Mouse (Mus musculus) hematopoietic multipotent progenitor cell, adult 10-12 weeks (in vitro differentiated cells): ENCODE measurements around the gene Klra2. TPM values are rescaled to one million over a fixed set of nuclear protein-coding genes. Genes with fewer than 3 reads are reported as not detected.

ENCODE experiments used
- polyA plus RNA-seq: library from polyadenylated mRNA; stranded (reverse); fragments of >175 nt; gene quantifications from 2 replicates; pipeline ENCODE4 v1.2.3, GENCODE M21; 2012; ENCODE audit warnings: low replicate concordance

The Klra2 gene
- polyA plus RNA-seq: 0.42 and 0.56 TPM in 2 replicates

DNA sequence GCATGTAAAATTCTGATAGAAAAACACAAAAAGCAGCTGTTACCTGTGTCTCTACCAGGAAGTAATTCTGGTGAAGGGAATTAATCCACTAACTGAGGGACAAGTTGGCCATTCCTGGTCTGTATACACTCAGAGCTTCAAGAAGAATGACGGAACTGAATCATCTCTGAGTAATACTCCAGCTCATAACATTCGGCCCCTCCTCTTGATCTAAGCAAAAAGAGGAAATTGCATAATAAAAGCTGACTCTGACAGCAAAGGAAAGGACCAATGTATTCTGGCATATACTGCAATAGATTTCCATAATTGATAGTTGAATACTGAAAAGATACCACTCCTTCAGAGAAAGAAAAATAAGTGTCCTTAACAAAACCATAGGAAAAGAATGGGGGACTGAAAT is at the start of gene Klra2:
Klra2 (minus strand) TSS at position 157 of the 400 bp plus-strand sequence.

DNA sequence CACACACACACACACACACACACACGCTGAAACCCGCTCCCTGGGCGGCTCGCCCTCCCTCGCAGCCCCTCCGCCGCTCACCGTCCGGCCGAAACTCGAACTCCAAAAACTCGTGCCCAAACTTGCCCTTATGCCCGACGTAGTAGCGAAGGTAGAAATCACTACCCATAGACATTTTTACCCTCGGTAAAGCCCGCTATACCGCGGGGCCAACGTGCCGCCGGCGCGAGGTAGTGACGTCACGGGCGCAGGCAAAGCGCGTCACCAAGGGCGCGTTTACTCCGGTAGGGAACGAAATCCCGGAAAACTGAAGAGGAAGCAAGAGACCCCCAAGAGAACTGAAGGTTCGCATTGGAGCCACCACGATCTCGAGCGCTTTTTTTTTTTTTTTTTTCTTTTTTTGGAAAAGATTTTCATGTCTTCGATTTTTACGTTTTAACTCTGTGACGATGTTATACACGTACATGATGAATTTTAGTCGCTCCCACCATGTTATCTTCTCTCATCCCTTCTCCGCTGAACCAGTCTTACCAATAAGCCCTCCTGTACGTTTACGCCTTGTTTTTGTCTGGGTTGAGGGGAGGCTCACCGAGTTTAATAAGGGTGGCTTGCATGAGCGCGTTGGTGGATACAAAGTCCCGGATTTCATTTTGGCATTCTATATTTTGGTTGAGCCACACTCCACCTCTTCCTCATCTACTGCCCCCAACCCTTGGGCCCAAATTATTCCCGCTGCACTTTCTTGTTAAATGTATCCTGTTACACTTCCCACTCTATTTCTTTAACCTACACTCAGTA is 46.0 kb upstream of the Klra2 start, which contains the start of gene Magohb:
Magohb (minus strand) TSS at position 254 of the 798 bp plus-strand sequence.

Other genes starting within 250 kb of the Klra2 start
- 1.3 and 2.7 TPM in 2 replicates for gene Magohb, start 45.9 kb upstream of the Klra2 start, polyA plus RNA-seq
- gene Styk1, start 106.2 kb upstream of the Klra2 start, polyA plus RNA-seq: 0.03 and 0.53 TPM in 2 replicates
- gene Ybx3, start 141.1 kb upstream of the Klra2 start, polyA plus RNA-seq: 180 and 223 TPM in 2 replicates
- not detected in 2 replicates for gene 5430401F13Rik, start 239.0 kb upstream of the Klra2 start, polyA plus RNA-seq
- gene Gm6619, start 239.0 kb upstream of the Klra2 start, polyA plus RNA-seq: not detected in 2 replicates